In the genomic region with DNA sequence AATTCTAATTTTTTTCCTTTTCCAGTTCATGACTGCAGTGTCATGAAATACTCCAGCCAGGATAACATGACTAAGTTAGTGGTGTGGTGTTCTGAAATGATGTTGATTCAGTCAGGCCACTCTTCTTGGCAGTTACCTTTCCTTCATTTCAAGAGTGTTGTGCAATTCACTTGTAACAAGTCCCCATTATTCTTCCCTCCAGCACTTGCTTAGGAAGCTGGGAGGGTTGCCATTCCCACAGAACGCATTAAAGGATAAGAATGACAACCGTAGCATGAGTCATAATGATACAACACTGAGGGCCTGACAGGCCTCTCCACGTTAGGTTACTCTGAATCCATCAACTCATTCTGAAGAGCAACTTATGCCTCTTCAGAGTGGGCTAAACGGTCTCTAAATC, we compare ENCODE assay signal across 15 mouse cellular contexts. TPM values are rescaled to one million over a fixed set of nuclear protein-coding genes. Genes with fewer than 3 reads are reported as not detected.
DNase-seq lines count a peak whose midpoint lies in the region; ATAC-seq and TF ChIP-seq lines count a peak whose summit lies in the region.
"Had no signal": no experiment of that assay in that cellular context is flagged by ENCODE, and none has a peak within 500 bp of the region (broad histone marks: within the 10 kb centered on the region; RNA-seq: fewer than 3 reads in every experiment).

No protein-coding gene starts in this region.

- H3K36me3 ChIP-seq in hindbrain, postnatal 0 days (ENCODE audit: insufficient read depth, low read length), result no peaks in the 10 kb centered on the region
- H3K36me3 ChIP-seq in hindbrain, embryonic 11.5 days (ENCODE audit: control insufficient read depth, insufficient read depth, low read length), result no peaks in the 10 kb centered on the region
- no peaks in the 10 kb centered on the region for H3K36me3 ChIP-seq in C2C12 (ENCODE audit: control insufficient read depth, insufficient read depth)
- H3K36me3 ChIP-seq: kidney, embryonic 15.5 days; liver, embryonic 12.5 days had no signal

- no peaks in the 10 kb centered on the region for H3K79me3 ChIP-seq in C2C12 (ENCODE audit: low read depth)

- no peak overlapping the region for H3K4me3 ChIP-seq in hindbrain, postnatal 0 days (ENCODE audit: low read length)
- H3K4me3 ChIP-seq in hindbrain, embryonic 11.5 days (ENCODE audit: low read depth, low read length), result no peak overlapping the region
- H3K4me3 ChIP-seq in C2C12 (ENCODE audit: insufficient read depth, poor library complexity, severe bottlenecking), result no peak overlapping the region
- H3K4me3 ChIP-seq: kidney, embryonic 15.5 days; liver, embryonic 12.5 days had no signal

- H3K79me2 ChIP-seq in C2C12 (ENCODE audit: control insufficient read depth, insufficient read depth), result no peaks in the 10 kb centered on the region

- no peaks in the 10 kb centered on the region for H3K4me1 ChIP-seq in hindbrain, postnatal 0 days (ENCODE audit: insufficient read depth, low read length)
- H3K4me1 ChIP-seq in hindbrain, embryonic 11.5 days (replicated peaks; ENCODE audit: control insufficient read depth, insufficient read depth, low read length), result no peaks in the 10 kb centered on the region
- H3K4me1 ChIP-seq: kidney, embryonic 15.5 days had no signal

- ATAC-seq in hindbrain, postnatal 0 days, result peak; percentile 33; the same call in 1 of the 2 replicates
- ATAC-seq in hindbrain, embryonic 11.5 days (ENCODE audit: low FRiP score), result no peak
- ATAC-seq: liver, embryonic 12.5 days; midbrain, embryonic 16.5 days had no signal

- no peak overlapping the region for H3K27ac ChIP-seq in hindbrain, postnatal 0 days
- no peak overlapping the region for H3K27ac ChIP-seq in hindbrain, embryonic 11.5 days (ENCODE audit: low read depth, low read length)
- H3K27ac ChIP-seq: kidney, embryonic 15.5 days; liver, embryonic 12.5 days had no signal

- WGBS in hindbrain, postnatal 0 days, result 32% methylated on average over 4 of the region's 4 CpGs
- WGBS in hindbrain, embryonic 11.5 days, result 55% methylated on average over 4 of the region's 4 CpGs

- no peaks in the 10 kb centered on the region for H3K9me3 ChIP-seq in hindbrain, postnatal 0 days (ENCODE audit: low read length)
- H3K9me3 ChIP-seq in hindbrain, embryonic 11.5 days (ENCODE audit: control insufficient read depth, low read length), result no peaks in the 10 kb centered on the region
- H3K9me3 ChIP-seq: kidney, embryonic 15.5 days; liver, embryonic 12.5 days had no signal

- H3K4me2 ChIP-seq in hindbrain, postnatal 0 days (ENCODE audit: low read depth, low read length), result no peak overlapping the region
- H3K4me2 ChIP-seq in hindbrain, embryonic 11.5 days (replicated peaks; ENCODE audit: low read depth, low read length), result no peak overlapping the region
- H3K4me2 ChIP-seq: kidney, embryonic 15.5 days; liver, embryonic 12.5 days had no signal

- H3K9ac ChIP-seq in hindbrain, postnatal 0 days (replicated peaks; ENCODE audit: low read length), result no peak overlapping the region
- H3K9ac ChIP-seq in hindbrain, embryonic 11.5 days (ENCODE audit: low read depth, low read length), result no peak overlapping the region
- H3K9ac ChIP-seq: kidney, embryonic 15.5 days; liver, embryonic 12.5 days had no signal

- DNase-seq in gastrocnemius, adult 18-20 months (ENCODE audit: low spot score), result peak; percentile 43
- DNase-seq in gastrocnemius, postnatal 4 days (ENCODE audit: low spot score in 2 of 2), result no peak
- peak; percentile 3 for DNase-seq in hindbrain, postnatal 0 days (ENCODE audit: low spot score)
- no peak for DNase-seq in hindbrain, embryonic 11.5 days (ENCODE audit: low spot score)
- peak; percentile 95 for DNase-seq in gonadal fat pad, adult 2 months (ENCODE audit: low read depth)
- no peak for DNase-seq in urinary bladder, postnatal 14 days (ENCODE audit: low spot score)
- no peak for DNase-seq in frontal cortex, adult 2 months (ENCODE audit: extremely low spot score in 1 of 2, low spot score in 1 of 2)
- DNase-seq: adrenal gland, adult 8-10 months; cerebellum, postnatal 14 days; layer of hippocampus, adult 9-11 months; spleen, adult 18-20 months had no signal

- no peak for TF ChIP-seq CTCF in hindbrain, postnatal 0 days (IDR thresholded peaks at IDR 0.05; ENCODE audit: low read depth)
- no peak for TF ChIP-seq CTCF in C2C12 (IDR thresholded peaks at IDR 0.05; ENCODE audit: control insufficient read depth, insufficient read depth, insufficient read length)

- H3ac ChIP-seq in C2C12 (ENCODE audit: control insufficient read depth, insufficient read length, low read depth), result no peak overlapping the region

- no peaks in the 10 kb centered on the region for H3K27me3 ChIP-seq in hindbrain, postnatal 0 days (ENCODE audit: insufficient read depth, low read length)
- H3K27me3 ChIP-seq in hindbrain, embryonic 11.5 days (ENCODE audit: control insufficient read depth, insufficient read depth, low read length), result no peaks in the 10 kb centered on the region
- no peaks in the 10 kb centered on the region for H3K27me3 ChIP-seq in C2C12 (ENCODE audit: control insufficient read depth, insufficient read depth, insufficient read length)
- H3K27me3 ChIP-seq: liver, embryonic 12.5 days had no signal

TF ChIP-seq in C2C12, 6 proteins besides CTCF, POLR2A, EP300 and RAD21:
- no peak for TF ChIP-seq MYOD1 (IDR thresholded peaks at IDR 0.05; ENCODE audit: control insufficient read depth, insufficient read length, low read depth)
- peak; percentile 41 for TF ChIP-seq FOSL1 (IDR thresholded peaks at IDR 0.05; ENCODE audit: insufficient read depth, low read length, poor library complexity, severe bottlenecking)
- TF ChIP-seq MYOG (IDR thresholded peaks at IDR 0.05; ENCODE audit: control insufficient read depth, extremely low read depth, insufficient read length), result no peak
- no peak for TF ChIP-seq USF1 (IDR thresholded peaks at IDR 0.05; ENCODE audit: low read depth)
- peak; percentile 100 for TF ChIP-seq CEBPB (IDR thresholded peaks at IDR 0.05; ENCODE audit: low read depth)

RNA-seq across cellular contexts. Expression of a gene that starts 5.3 kb away (rescaled TPM):
- 10 to 100 TPM; 72.7 to 77.9 TPM for total RNA-seq in gastrocnemius, adult 18-20 months (2021)
- total RNA-seq in gastrocnemius, postnatal 4 days (2021), result 10 to 100 TPM; 65.4 to 71.6 TPM
- total RNA-seq in hindbrain, postnatal 0 days (2014; rRNA removed), result 123 and 151 TPM in 2 replicates
- polyA plus RNA-seq in hindbrain, postnatal 0 days (2015; fragmentation: Nextera tagmentation; extraction: Ambion mirVana), result 239 and 246 TPM in 2 replicates
- polyA plus RNA-seq in hindbrain, embryonic 11.5 days (2014; fragmentation: Nextera tagmentation; extraction: Ambion mirVana), result 113 and 121 TPM in 2 replicates
- 152 TPM for polyA plus RNA-seq in C2C12 (2012; fragmentation: generic; extraction: Trizol)
- 133 and 158 TPM in 2 replicates for polyA plus RNA-seq in gonadal fat pad, adult 2 months (2012; rRNA removed)
- polyA plus RNA-seq in frontal cortex, adult 2 months (2012; rRNA removed), result 202 and 210 TPM in 2 replicates

RNA-seq across cellular contexts. Expression of a gene that starts 5.9 kb away (rescaled TPM):
- total RNA-seq in gastrocnemius, adult 18-20 months (2021), result 1 to 10 TPM; 2.7 to 3.2 TPM
- total RNA-seq in gastrocnemius, postnatal 4 days (2021), result 10 to 100 TPM; 14.7 to 15.5 TPM
- total RNA-seq in hindbrain, postnatal 0 days (2014; rRNA removed), result 11.4 and 16.2 TPM in 2 replicates
- 21.4 and 23.3 TPM in 2 replicates for polyA plus RNA-seq in hindbrain, postnatal 0 days (2015; fragmentation: Nextera tagmentation; extraction: Ambion mirVana)
- 53.4 and 55.1 TPM in 2 replicates for polyA plus RNA-seq in hindbrain, embryonic 11.5 days (2014; fragmentation: Nextera tagmentation; extraction: Ambion mirVana)
- 13.3 TPM for polyA plus RNA-seq in C2C12 (2012; fragmentation: generic; extraction: Trizol)
- polyA plus RNA-seq in gonadal fat pad, adult 2 months (2012; rRNA removed), result 3.8 and 3.9 TPM in 2 replicates
- 11.4 and 14.5 TPM in 2 replicates for polyA plus RNA-seq in frontal cortex, adult 2 months (2012; rRNA removed)

Comparison
In these comparisons a context has a peak if more than half of its experiments do, and no peak if none do; other contexts are left out.
1. DNase-seq: peak in gastrocnemius, adult 18-20 months (single experiment), hindbrain, postnatal 0 days (single experiment) and gonadal fat pad, adult 2 months (single experiment); none in gastrocnemius, postnatal 4 days (0 of 2), hindbrain, embryonic 11.5 days (single experiment), urinary bladder, postnatal 14 days (single experiment) and frontal cortex, adult 2 months (0 of 2).